Mouse (Mus musculus): ENCODE results near the gene Gm21788.
"Not testable (repeated sequence)": the region's sequence is repeated elsewhere in the genome, so short reads cannot be mapped to it uniquely, and the experiment has no call there.

Gm21788 gene

DNA sequence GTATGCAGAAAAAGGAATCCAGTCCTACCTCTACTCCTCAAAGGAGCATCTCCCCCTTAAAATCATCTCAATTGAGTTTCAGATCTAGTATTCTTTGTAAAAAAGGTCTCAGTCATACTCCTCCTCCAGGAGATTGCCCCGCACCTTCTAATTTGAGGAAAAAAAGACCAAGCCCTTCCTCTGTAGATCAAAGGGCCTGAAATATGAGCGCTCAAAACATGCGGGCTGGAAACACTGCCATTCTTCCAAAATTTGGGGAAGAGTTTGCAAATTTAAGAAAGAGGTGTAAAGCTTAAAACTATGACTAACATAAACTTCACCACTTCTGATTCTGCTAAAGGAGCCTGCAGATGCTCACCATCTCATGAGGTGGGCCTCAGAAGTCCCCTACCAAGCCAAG is at the start of gene Gm21788:
TSS of gene Gm21788 (plus strand) at position 301 of the 400 bp plus-strand sequence.
- in situ Hi-C loops (cut with MboI; ENCODE audit: low sequenced_read_pairs) = not testable (repeated sequence)

All from CH12F3 (cell line).